In the genomic region with DNA sequence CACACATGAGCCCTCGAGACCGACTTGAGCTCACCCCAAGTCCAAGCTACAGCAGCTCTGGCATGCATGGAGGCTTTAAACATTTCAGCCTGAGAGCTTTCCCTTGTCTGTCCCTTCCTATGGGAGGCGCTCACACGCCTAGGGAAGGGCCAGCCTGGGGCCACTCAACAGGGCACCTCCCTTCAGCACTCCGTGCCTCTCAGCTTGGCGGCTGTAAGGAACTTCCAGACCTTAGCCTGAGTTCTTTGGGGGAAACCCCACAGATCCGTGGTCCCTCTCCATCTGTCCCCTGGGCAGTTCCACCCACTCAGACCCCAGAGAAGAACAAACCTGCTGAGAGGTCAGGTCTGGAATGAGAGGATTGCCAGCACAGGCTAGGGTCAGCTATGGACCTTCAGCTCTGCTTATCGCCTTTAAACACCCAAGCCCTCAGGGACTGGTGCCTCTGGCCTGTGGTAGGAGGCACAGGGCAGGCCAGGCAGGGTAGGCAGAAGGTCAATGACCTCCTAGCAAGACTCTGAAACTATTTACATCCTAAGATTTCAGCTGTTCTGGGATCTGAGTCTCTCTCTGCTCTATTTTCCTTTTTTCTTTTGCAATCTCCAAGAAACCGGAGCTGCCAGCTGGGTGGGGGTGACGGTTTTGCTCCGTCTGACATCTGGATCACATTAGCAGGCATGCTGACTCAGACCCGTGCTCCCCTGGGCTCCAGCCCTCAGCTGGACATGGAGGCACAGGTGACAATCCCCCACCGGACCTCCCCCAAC, we compare ENCODE assay signal across 8 mouse cellular contexts. TPM values are rescaled to one million over a fixed set of nuclear protein-coding genes. Genes with fewer than 3 reads are reported as not detected.
DNase-seq lines count a peak whose midpoint lies in the region; ATAC-seq and TF ChIP-seq lines count a peak whose summit lies in the region.

No protein-coding gene starts in this region.

- no peak overlapping the region for H3K4me3 ChIP-seq in left cerebral cortex, adult 2 months
- no peak overlapping the region for H3K4me3 ChIP-seq in cortical plate, adult 2 months (ENCODE audit: insufficient read depth, low read length)
- no peak overlapping the region for H3K4me3 ChIP-seq in lung, postnatal 0 days (ENCODE audit: low read depth, low read length)

- ATAC-seq in lung, postnatal 0 days, result peak; percentile 45

- TF ChIP-seq EP300 in lung, postnatal 0 days (IDR thresholded peaks at IDR 0.05), result peak; percentile 16; the same call in 1 of the 2 replicates

- no peak overlapping the region for H3K9ac ChIP-seq in lung, postnatal 0 days (replicated peaks; ENCODE audit: low read depth)

- no peaks in the 10 kb centered on the region for H3K36me3 ChIP-seq in lung, postnatal 0 days (ENCODE audit: insufficient read depth, low read length)

- DNase-seq in left cerebral cortex, adult 2 months (ENCODE audit: extremely low spot score in 1 of 2, low spot score in 2 of 2), result no peak
- DNase-seq in left cerebral cortex, postnatal 25 days (ENCODE audit: low spot score in 2 of 2), result no peak
- peak; percentile 78 for DNase-seq in gastrocnemius, postnatal 14 days
- DNase-seq in lung, postnatal 0 days (ENCODE audit: low spot score), result peak; percentile 74
- no peak for DNase-seq in cerebellum, postnatal 10 days
- DNase-seq in cerebellum, adult 8-10 months, result no peak
- no peak for DNase-seq in right cerebral cortex, postnatal 36 days (ENCODE audit: low spot score in 2 of 2)

- intact Hi-C loops in left cerebral cortex, adult 2 months (cut with DNase I), result no loop called here
- intact Hi-C loops in left cerebral cortex, postnatal 25 days (cut with DNase I), result no loop called here
- intact Hi-C loops in gastrocnemius, postnatal 14 days (cut with DNase I; ENCODE audit: low total_unique reads), result no loop called here

- H3K27ac ChIP-seq in left cerebral cortex, adult 2 months, result peak overlapping the region; percentile 53; the same call in 1 of the 2 replicates
- 0 out of 2 replicates have a peak overlapping the region, but pooled peaks have one; percentile 16 for H3K27ac ChIP-seq in cortical plate, adult 2 months (ENCODE audit: insufficient read depth, low read length)
- peak overlapping the region; percentile 47; the same call in 1 of the 2 replicates for H3K27ac ChIP-seq in lung, postnatal 0 days (ENCODE audit: low read length)

- TF ChIP-seq CTCF in left cerebral cortex, adult 2 months (IDR thresholded peaks at IDR 0.05), result no peak; the same call in 1 of the 2 replicates
- no peak for TF ChIP-seq CTCF in cortical plate, adult 2 months (IDR thresholded peaks at IDR 0.05; ENCODE audit: extremely low read depth, insufficient read depth, low read length)
- peak; percentile 33; the same call in 1 of the 2 replicates for TF ChIP-seq CTCF in lung, postnatal 0 days (IDR thresholded peaks at IDR 0.05)

- no peaks in the 10 kb centered on the region; the same call in 1 of the 2 replicates for H3K4me1 ChIP-seq in cortical plate, adult 2 months (ENCODE audit: control insufficient read depth, insufficient read depth, low read length)
- H3K4me1 ChIP-seq in lung, postnatal 0 days (ENCODE audit: insufficient read depth, low read depth, low read length), result no peaks in the 10 kb centered on the region

- TF ChIP-seq POLR2A in cortical plate, adult 2 months (IDR thresholded peaks at IDR 0.05; ENCODE audit: extremely low read depth, insufficient read depth, low read length), result no peak

- WGBS in lung, postnatal 0 days, result 44% methylated on average over 13 of the region's 13 CpGs

- H3K27me3 ChIP-seq in lung, postnatal 0 days (replicated peaks; ENCODE audit: insufficient read depth, low read length), result no peaks in the 10 kb centered on the region

- H3K9me3 ChIP-seq in lung, postnatal 0 days (ENCODE audit: low read length), result no peaks in the 10 kb centered on the region

- no peak overlapping the region for H3K4me2 ChIP-seq in lung, postnatal 0 days (replicated peaks; ENCODE audit: low read depth, low read length)

RNA-seq across cellular contexts. Expression of a gene that starts 19.5 kb away (rescaled TPM):
- 10 to 100 TPM; 47.0 TPM for total RNA-seq in left cerebral cortex, adult 2 months (2021)
- 10 to 100 TPM; 45.7 to 51.3 TPM for total RNA-seq in left cerebral cortex, postnatal 25 days (2021)
- 51.8 and 52.1 TPM in 2 replicates for polyA plus RNA-seq in cortical plate, adult 2 months (2012; rRNA removed)
- total RNA-seq in gastrocnemius, postnatal 14 days (2021), result 10 to 100 TPM; 45.2 to 45.5 TPM
- 19.3 and 19.5 TPM in 2 replicates for polyA plus RNA-seq in lung, postnatal 0 days (2015; fragmentation: Nextera tagmentation; extraction: Ambion mirVana)

RNA-seq across cellular contexts. Expression of a gene that starts 55.4 kb away (rescaled TPM):
- 10 to 100 TPM; 24.0 to 24.3 TPM for total RNA-seq in left cerebral cortex, adult 2 months (2021)
- 10 to 100 TPM; 22.5 to 22.7 TPM for total RNA-seq in left cerebral cortex, postnatal 25 days (2021)
- polyA plus RNA-seq in cortical plate, adult 2 months (2012; rRNA removed), result 49.4 and 51.7 TPM in 2 replicates
- 10 to 100 TPM; 40.9 to 51.4 TPM for total RNA-seq in gastrocnemius, postnatal 14 days (2021)
- 11.2 and 13.8 TPM in 2 replicates for polyA plus RNA-seq in lung, postnatal 0 days (2015; fragmentation: Nextera tagmentation; extraction: Ambion mirVana)

Comparison
In these comparisons a context has a peak if more than half of its experiments do, and no peak if none do; other contexts are left out.
1. DNase-seq: peak in gastrocnemius, postnatal 14 days (single experiment) and lung, postnatal 0 days (single experiment); none in left cerebral cortex, adult 2 months (0 of 2), left cerebral cortex, postnatal 25 days (0 of 2), cerebellum, postnatal 10 days (0 of 2), cerebellum, adult 8-10 months (single experiment) and right cerebral cortex, postnatal 36 days (0 of 2).
2. Peak in every context shown above with its lines, with median percentiles within 50 percentile points of each other: H3K27ac ChIP-seq.